Mouse (Mus musculus) kidney, postnatal 0 days (tissue): Measurements from ENCODE around the gene Txndc12. TPM values are rescaled to one million over a fixed set of nuclear protein-coding genes. Genes with fewer than 3 reads are reported as not detected.

ENCODE experiments used
- ATAC-seq: fragments of 200-750 bp; cut with Nextera tagmentation; replicated peaks from 2 replicates; pipeline ENCODE4 v1.8.0; 2017; ENCODE audit warnings: low read depth, moderate number of reproducible peaks, moderate TSS enrichment, moderate library complexity; ENCODE audit not compliant: low FRiP score
- DNase-seq: peaks from one replicate; pipeline ENCODE4 v3.0.0-alpha.2; 2016; ENCODE audit warnings: low spot score
- H3K27ac ChIP-seq: fragments of 300-500 bp; sonication (generic); 2 replicates; pipeline ENCODE4 v1.5.1; 2014; ENCODE audit warnings: mild to moderate bottlenecking
- H3K27me3 ChIP-seq: fragments of 300-500 bp; sonication (generic); 2 replicates; pipeline ENCODE4 v1.6.1; 2014; ENCODE audit warnings: low read length, mixed read lengths; ENCODE audit not compliant: insufficient read depth
- H3K36me3 ChIP-seq: fragments of 300-500 bp; sonication (generic); 2 replicates; pipeline ENCODE4 v1.6.1; 2014; ENCODE audit warnings: low read length, mixed read lengths; ENCODE audit not compliant: insufficient read depth
- H3K4me1 ChIP-seq: fragments of 300-500 bp; sonication (generic); replicated peaks from 2 replicates; pipeline ENCODE4 v1.6.1; 2014; ENCODE audit warnings: antibody characterized with exemption, low read length, mixed read lengths; ENCODE audit not compliant: insufficient read depth
- H3K4me2 ChIP-seq: fragments of 300-500 bp; sonication (generic); 2 replicates; pipeline ENCODE4 v1.6.1; 2014; ENCODE audit warnings: mild to moderate bottlenecking, low read length, moderate library complexity, mixed read lengths
- H3K4me3 ChIP-seq: fragments of 300-500 bp; sonication (generic); replicated peaks from 2 replicates; pipeline ENCODE4 v1.5.1; 2014; ENCODE audit warnings: low read depth, low read length
- H3K9ac ChIP-seq: fragments of 300-500 bp; sonication (generic); 2 replicates; pipeline ENCODE4 v1.6.1; 2014; ENCODE audit warnings: low read depth, low read length
- H3K9me3 ChIP-seq: fragments of 300-500 bp; sonication (generic); replicated peaks from 2 replicates; pipeline ENCODE4 v1.6.1; 2016; ENCODE audit warnings: low read length, inconsistent platforms, mixed read lengths
- CTCF ChIP-seq: IDR thresholded peaks from 2 replicates; pipeline ENCODE4 v1.5.1; 2016; ENCODE audit warnings: antibody characterized with exemption, low read depth, mild to moderate bottlenecking, moderate library complexity
- WGBS: fragments of 180-500 bp; shearing (Covaris S2); extraction: QIAGEN DNeasy Blood & Tissue Kit; methylation state at CpG from one replicate; pipeline ENCODE4 v1.1.7; 2014; 5-methylcytosine and 5-hydroxymethylcytosine counted together
- polyA plus RNA-seq: library from polyadenylated mRNA; unstranded; fragments of >200 nt; fragmentation: Nextera tagmentation; extraction: Ambion mirVana; gene quantifications from 2 replicates; pipeline ENCODE4 v1.2.1, GENCODE M21; 2015

Txndc12 gene
- polyA plus RNA-seq, 1 experiment from 2014 or later: 94.0 TPM

DNA sequence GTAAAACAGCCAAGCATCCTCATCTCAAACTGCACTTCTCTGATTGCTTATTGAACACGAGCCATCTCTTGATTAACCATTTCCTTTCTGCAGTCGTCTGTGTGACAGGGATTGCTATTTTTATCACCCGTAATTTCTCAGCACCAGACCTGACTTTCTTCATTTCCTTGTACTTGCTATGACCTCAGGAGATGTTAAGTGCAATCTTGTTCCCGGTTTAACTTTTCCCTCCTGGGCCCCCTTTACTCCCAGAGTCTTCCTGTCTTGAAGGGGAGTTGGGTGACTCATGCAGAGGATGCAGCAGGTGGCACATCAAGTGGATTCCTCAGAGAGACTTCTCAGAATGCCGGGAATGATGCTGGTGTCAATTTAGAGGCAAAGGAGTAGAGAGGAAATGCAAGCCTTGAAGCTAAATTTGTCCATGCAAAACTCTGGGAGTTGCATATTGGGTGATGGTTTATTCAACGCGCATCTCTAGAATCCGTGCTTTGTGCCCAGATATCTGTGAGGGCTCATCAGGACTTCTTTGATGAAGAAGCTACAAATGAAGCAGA is 75.5 kb downstream of the Txndc12 start:
- Histone ChIP-seq H3K27me3 (no peaks in the 10 kb centered on the region), H3K9ac (no peak overlapping the region), H3K27ac (no peak overlapping the region), H3K9me3 (no peaks in the 10 kb centered on the region), H3K4me1 (no peaks in the 10 kb centered on the region), H3K36me3 (no peaks in the 10 kb centered on the region), H3K4me2 (no peak overlapping the region), H3K4me3 (no peak overlapping the region)
- peak; percentile 3 for DNase-seq
- no peak for ATAC-seq
- 52% methylated on average over 8 of the region's 8 CpGs for WGBS
- no peak for TF ChIP-seq CTCF

Other genes starting within 250 kb of the Txndc12 start
- 28.7 and 29.8 TPM in 2 replicates for gene Cc2d1b, start 214.7 kb upstream of the Txndc12 start, polyA plus RNA-seq
- 1.1 and 1.6 TPM in 2 replicates for gene 3110021N24Rik, start 115.0 kb upstream of the Txndc12 start, polyA plus RNA-seq
- gene Zfyve9, start 53.8 kb upstream of the Txndc12 start, polyA plus RNA-seq: 3.8 and 4.2 TPM in 2 replicates
- 169 and 174 TPM in 2 replicates for gene Btf3l4, start 987 bp upstream of the Txndc12 start, polyA plus RNA-seq
- gene Kti12, start 13.2 kb downstream of the Txndc12 start, polyA plus RNA-seq: 52.2 and 53.5 TPM in 2 replicates
- gene A730015C16Rik, start 14.0 kb downstream of the Txndc12 start, polyA plus RNA-seq: 1.8 and 2.4 TPM in 2 replicates
- 34.0 and 36.1 TPM in 2 replicates for gene Rab3b, start 44.5 kb downstream of the Txndc12 start, polyA plus RNA-seq
- 43.5 and 45.1 TPM in 2 replicates for gene Nrd1, start 166.1 kb downstream of the Txndc12 start, polyA plus RNA-seq